ENCODE assay signal across 11 mouse cellular contexts in genomic region chr16:45098186-45098885, GRCm38 (mm10). TPM values are rescaled to one million over a fixed set of nuclear protein-coding genes. Genes with fewer than 3 reads are reported as not detected.
DNase-seq lines count a peak whose midpoint lies in the region; ATAC-seq and TF ChIP-seq lines count a peak whose summit lies in the region.
"Had no signal": no experiment of that assay in that cellular context is flagged by ENCODE, and none has a peak within 500 bp of the region (broad histone marks: within the 10 kb centered on the region; RNA-seq: fewer than 3 reads in every experiment).

No protein-coding gene starts in this region.

- no peaks in the 10 kb centered on the region for H3K9me3 ChIP-seq in heart, embryonic 11.5 days (replicated peaks; ENCODE audit: control insufficient read depth, low read length)
- H3K9me3 ChIP-seq in embryonic facial prominence, embryonic 14.5 days (ENCODE audit: control insufficient read depth, low read length), result no peaks in the 10 kb centered on the region
- H3K9me3 ChIP-seq in neural tube, embryonic 13.5 days, result no peaks in the 10 kb centered on the region

- no peak for TF ChIP-seq CTCF in layer of hippocampus, adult 2 months (conservative IDR thresholded peaks at IDR 0.05)

- H3K27me3 ChIP-seq in heart, embryonic 11.5 days (ENCODE audit: control insufficient read depth, insufficient read depth, low read length), result no peaks in the 10 kb centered on the region
- no peaks in the 10 kb centered on the region for H3K27me3 ChIP-seq in embryonic facial prominence, embryonic 14.5 days (replicated peaks; ENCODE audit: control insufficient read depth, insufficient read depth, low read length)
- H3K27me3 ChIP-seq in neural tube, embryonic 13.5 days, result no peaks in the 10 kb centered on the region

- no peak overlapping the region for H3K9ac ChIP-seq in heart, embryonic 11.5 days (ENCODE audit: low read depth, low read length)
- H3K9ac ChIP-seq in embryonic facial prominence, embryonic 14.5 days (ENCODE audit: low read depth, low read length), result no peak overlapping the region
- H3K9ac ChIP-seq in neural tube, embryonic 13.5 days, result no peak overlapping the region

- H3K4me3 ChIP-seq in heart, embryonic 11.5 days (ENCODE audit: low read depth, low read length), result 0 out of 2 replicates have a peak overlapping the region, but pooled peaks have one; percentile 2
- peak overlapping the region; percentile 46 for H3K4me3 ChIP-seq in layer of hippocampus, adult 2 months
- H3K4me3 ChIP-seq in embryonic facial prominence, embryonic 14.5 days (ENCODE audit: low read depth, low read length), result peak overlapping the region; percentile 10; the same call in 1 of the 2 replicates
- H3K4me3 ChIP-seq in neural tube, embryonic 13.5 days, result no peak overlapping the region

- DNase-seq in heart, postnatal 4 days, result no peak
- DNase-seq in layer of hippocampus, adult 2 months (ENCODE audit: low spot score in 2 of 2), result no peak
- no peak for DNase-seq in layer of hippocampus, adult 18-20 months (ENCODE audit: low spot score in 2 of 2)
- no peak for DNase-seq in embryonic facial prominence, embryonic 14.5 days (ENCODE audit: low spot score)
- no peak for DNase-seq in cerebellum, postnatal 36 days
- DNase-seq in cerebellum, postnatal 4 days (ENCODE audit: low spot score in 2 of 2), result no peak
- DNase-seq: layer of hippocampus, postnatal 36 days; right cerebral cortex, postnatal 4 days; thymus, adult 2 months had no signal

- peaks cover 39% of the 10 kb centered on the region for H3K4me1 ChIP-seq in heart, embryonic 11.5 days (ENCODE audit: control insufficient read depth, insufficient read depth, low read length)
- H3K4me1 ChIP-seq in embryonic facial prominence, embryonic 14.5 days (ENCODE audit: control insufficient read depth, insufficient read depth, low read length), result peaks cover 26% of the 10 kb centered on the region
- H3K4me1 ChIP-seq in neural tube, embryonic 13.5 days (replicated peaks), result peaks cover 35% of the 10 kb centered on the region

- H3K36me3 ChIP-seq in heart, embryonic 11.5 days (ENCODE audit: control insufficient read depth, insufficient read depth, low read length), result no peaks in the 10 kb centered on the region
- no peaks in the 10 kb centered on the region for H3K36me3 ChIP-seq in embryonic facial prominence, embryonic 14.5 days (ENCODE audit: control insufficient read depth, insufficient read depth, low read length)
- no peaks in the 10 kb centered on the region for H3K36me3 ChIP-seq in neural tube, embryonic 13.5 days

- peak overlapping the region; percentile 78 for H3K4me2 ChIP-seq in heart, embryonic 11.5 days
- H3K4me2 ChIP-seq in embryonic facial prominence, embryonic 14.5 days (ENCODE audit: low read depth, low read length), result peak overlapping the region; percentile 42
- peak overlapping the region; percentile 39 for H3K4me2 ChIP-seq in neural tube, embryonic 13.5 days

- ATAC-seq in heart, embryonic 11.5 days (replicated peaks; ENCODE audit: insufficient number of reproducible peaks, low FRiP score, low TSS enrichment), result no peak
- ATAC-seq in embryonic facial prominence, embryonic 14.5 days (ENCODE audit: low read depth), result no peak
- peak; percentile 47; the same call in 1 of the 2 replicates for ATAC-seq in neural tube, embryonic 13.5 days (ENCODE audit: low read depth)

- H3K27ac ChIP-seq in heart, embryonic 11.5 days (ENCODE audit: low read depth, low read length), result no peak overlapping the region
- H3K27ac ChIP-seq in layer of hippocampus, adult 2 months, result peak overlapping the region; percentile 54
- no peak overlapping the region for H3K27ac ChIP-seq in embryonic facial prominence, embryonic 14.5 days (replicated peaks; ENCODE audit: low read depth, low read length)
- H3K27ac ChIP-seq in neural tube, embryonic 13.5 days (replicated peaks), result peak overlapping the region; percentile 54

- 65% methylated on average over 10 of the region's 10 CpGs for WGBS in heart, embryonic 11.5 days (ENCODE audit: insufficient replicate concordance)
- WGBS in embryonic facial prominence, embryonic 14.5 days, result 60% methylated on average over 10 of the region's 10 CpGs
- WGBS in neural tube, embryonic 13.5 days, result 39% methylated on average over 10 of the region's 10 CpGs

RNA-seq across cellular contexts. Expression of gene Ccdc80, which starts 5.1 kb away (rescaled TPM):
- polyA plus RNA-seq in heart, embryonic 11.5 days (2014; fragmentation: Nextera tagmentation; extraction: Ambion mirVana), result 73.9 and 80.4 TPM in 2 replicates
- 10 to 100 TPM; 90.3 to 96.3 TPM for total RNA-seq in heart, postnatal 4 days (2021)
- 1 to 10 TPM; 3.1 to 3.8 TPM for total RNA-seq in layer of hippocampus, adult 2 months (2021)
- total RNA-seq in layer of hippocampus, adult 18-20 months (2021), result 1 to 10 TPM; 1.9 to 3.1 TPM
- polyA plus RNA-seq in embryonic facial prominence, embryonic 14.5 days (2014; fragmentation: Nextera tagmentation; extraction: Ambion mirVana), result 103 and 105 TPM in 2 replicates
- polyA plus RNA-seq in neural tube, embryonic 13.5 days (2015; fragmentation: Nextera tagmentation; extraction: Ambion mirVana), result 22.8 and 23.4 TPM in 2 replicates

Comparison
In these comparisons a context has a peak if more than half of its experiments do, and no peak if none do; other contexts are left out.
1. H3K27ac ChIP-seq: peak in layer of hippocampus, adult 2 months (single experiment) and neural tube, embryonic 13.5 days (single experiment); none in heart, embryonic 11.5 days (single experiment) and embryonic facial prominence, embryonic 14.5 days (single experiment).
2. RNA of gene Ccdc80, which starts 5.1 kb away (total RNA-seq): 90.3 to 96.3 TPM in heart, postnatal 4 days; 3.1 to 3.8 TPM in layer of hippocampus, adult 2 months and 1.9 to 3.1 TPM in layer of hippocampus, adult 18-20 months; every median in the first group is over 10 times any median in the second.
3. Peak in every context shown above with its lines, with median percentiles within 50 percentile points of each other: H3K4me2 ChIP-seq.